Mouse (Mus musculus): ENCODE data around the gene Deaf1. TPM values are rescaled to one million over a fixed set of nuclear protein-coding genes. Genes with fewer than 3 reads are reported as not detected.
"Not testable (repeated sequence)": the region's sequence is repeated elsewhere in the genome, so short reads cannot be mapped to it uniquely, and the experiment has no call there.

Gene Deaf1
- polyA plus RNA-seq, 1 experiment from 2014 or later: 85.9 TPM

GRCm38 (mm10) chr7:141265739-141266561 lies 61.5 kb downstream of the Deaf1 start, which contains the start of gene Irf7:
Irf7 (minus strand) TSS chr7:141266481.
- ATAC-seq (ENCODE audit: low FRiP score, low read depth): 0 out of 2 replicates have a peak, but pooled peaks have one; percentile 38
- Histone ChIP-seq H3K4me2 (replicated peaks) (peak within 1 kb of the TSS; percentile 51), H3K9me3 (no peaks in the 10 kb centered on the region), H3K27me3 (0 out of 2 replicates have a peak, but pooled peaks cover 3% of the 10 kb centered on the region), H3K36me3 (peaks cover 37% of the 10 kb centered on the region), H3K4me3 (peak within 1 kb of the TSS; percentile 27), H3K27ac (replicated peaks) (no peak within 1 kb of the TSS), H3K9ac (replicated peaks) (peak within 1 kb of the TSS; percentile 43; the same call in 1 of the 2 replicates), H3K4me1 (peaks cover 9% of the 10 kb centered on the region; the same call in 1 of the 2 replicates)
- WGBS: 13% methylated on average over 25 of the region's 25 CpGs

GRCm38 (mm10) chr7:141265411-141265738 lies 62.1 kb downstream of the Deaf1 start:
- Histone ChIP-seq H3K27ac (replicated peaks) (no peak overlapping the region), H3K4me3 (no peak overlapping the region), H3K9ac (replicated peaks) (no peak overlapping the region), H3K4me1 (peaks cover 9% of the 10 kb centered on the region; the same call in 1 of the 2 replicates), H3K9me3 (no peaks in the 10 kb centered on the region), H3K27me3 (0 out of 2 replicates have a peak, but pooled peaks cover 3% of the 10 kb centered on the region), H3K36me3 (peaks cover 43% of the 10 kb centered on the region), H3K4me2 (replicated peaks) (no peak overlapping the region; the same call in 1 of the 2 replicates)
- ATAC-seq (ENCODE audit: low FRiP score, low read depth): no peak
- WGBS: 40% methylated on average over 11 of the region's 11 CpGs

- H3K27ac ChIP-seq (replicated peaks): no peak overlapping the region
- no peak overlapping the region for H3K9ac ChIP-seq (replicated peaks)
- 37% methylated on average over 12 of the region's 12 CpGs for WGBS
- ATAC-seq (ENCODE audit: low FRiP score, low read depth): peak; percentile 29; the same call in 1 of the 2 replicates
- H3K4me1 ChIP-seq: peaks cover 9% of the 10 kb centered on the region; the same call in 1 of the 2 replicates
- H3K9me3 ChIP-seq: no peaks in the 10 kb centered on the region
- peaks cover 48% of the 10 kb centered on the region for H3K36me3 ChIP-seq
- no peak overlapping the region for H3K4me3 ChIP-seq
- H3K4me2 ChIP-seq (replicated peaks): no peak overlapping the region
- 0 out of 2 replicates have a peak, but pooled peaks cover 3% of the 10 kb centered on the region for H3K27me3 ChIP-seq
These were observed 62.6 kb downstream of the Deaf1 start for GRCm38 (mm10) chr7:141264761-141265410.

GRCm38 (mm10) chr7:141264041-141264700 lies 63.3 kb downstream of the Deaf1 start:
- 76% methylated on average over 11 of the region's 11 CpGs for WGBS
- H3K27me3 ChIP-seq: 0 out of 2 replicates have a peak, but pooled peaks cover 3% of the 10 kb centered on the region
- H3K36me3 ChIP-seq: peaks cover 55% of the 10 kb centered on the region
- peaks cover 9% of the 10 kb centered on the region; the same call in 1 of the 2 replicates for H3K4me1 ChIP-seq
- H3K4me3 ChIP-seq: no peak overlapping the region
- no peak overlapping the region for H3K27ac ChIP-seq (replicated peaks)
- H3K9me3 ChIP-seq: no peaks in the 10 kb centered on the region
- H3K4me2 ChIP-seq (replicated peaks): no peak overlapping the region
- no peak for ATAC-seq (ENCODE audit: low FRiP score, low read depth)
- no peak overlapping the region for H3K9ac ChIP-seq (replicated peaks)

- Histone ChIP-seq H3K9ac (replicated peaks) (no peak overlapping the region), H3K27ac (replicated peaks) (no peak overlapping the region), H3K36me3 (peaks cover 60% of the 10 kb centered on the region), H3K27me3 (0 out of 2 replicates have a peak, but pooled peaks cover 3% of the 10 kb centered on the region), H3K9me3 (no peaks in the 10 kb centered on the region), H3K4me2 (replicated peaks) (no peak overlapping the region), H3K4me3 (no peak overlapping the region), H3K4me1 (peaks cover 9% of the 10 kb centered on the region; the same call in 1 of the 2 replicates)
- ATAC-seq (ENCODE audit: low FRiP score, low read depth): no peak
- 86% methylated on average over 13 of the region's 13 CpGs for WGBS
These were observed 63.9 kb downstream of the Deaf1 start for GRCm38 (mm10) chr7:141263640-141264039.

- H3K27me3 ChIP-seq: 0 out of 2 replicates have a peak, but pooled peaks cover 3% of the 10 kb centered on the region
- peaks cover 9% of the 10 kb centered on the region; the same call in 1 of the 2 replicates for H3K4me1 ChIP-seq
- no peak overlapping the region for H3K9ac ChIP-seq (replicated peaks)
- ATAC-seq (ENCODE audit: low FRiP score, low read depth): no peak
- H3K4me2 ChIP-seq (replicated peaks): no peak overlapping the region
- no peaks in the 10 kb centered on the region for H3K9me3 ChIP-seq
- WGBS: 89% methylated on average over 3 of the region's 3 CpGs
- no peak overlapping the region for H3K27ac ChIP-seq (replicated peaks)
- no peak overlapping the region for H3K4me3 ChIP-seq
- peaks cover 82% of the 10 kb centered on the region for H3K36me3 ChIP-seq
These were observed 66.0 kb downstream of the Deaf1 start for GRCm38 (mm10) chr7:141261480-141261879.

GRCm38 (mm10) chr7:141256159-141256558 lies 71.3 kb downstream of the Deaf1 start:
- H3K4me3 ChIP-seq: no peak overlapping the region
- H3K27ac ChIP-seq (replicated peaks): no peak overlapping the region
- no peak overlapping the region for H3K4me2 ChIP-seq (replicated peaks)
- no peaks in the 10 kb centered on the region for H3K4me1 ChIP-seq
- 91% methylated on average over 10 of the region's 10 CpGs for WGBS
- no peaks in the 10 kb centered on the region for H3K27me3 ChIP-seq
- H3K9ac ChIP-seq (replicated peaks): no peak overlapping the region
- peaks cover 88% of the 10 kb centered on the region for H3K36me3 ChIP-seq
- ATAC-seq (ENCODE audit: low FRiP score, low read depth): no peak
- H3K9me3 ChIP-seq: no peaks in the 10 kb centered on the region

GRCm38 (mm10) chr7:141250486-141250885 lies 77.0 kb downstream of the Deaf1 start:
- over 99% methylated on average over 4 of the region's 4 CpGs for WGBS
- H3K4me3 ChIP-seq; H3K4me1 ChIP-seq; H3K9me3 ChIP-seq; H3K9ac ChIP-seq (replicated peaks); H3K4me2 ChIP-seq (replicated peaks); H3K27ac ChIP-seq (replicated peaks); ATAC-seq (ENCODE audit: low FRiP score, low read depth); H3K27me3 ChIP-seq: not testable (repeated sequence)
- peaks cover 88% of the 10 kb centered on the region for H3K36me3 ChIP-seq

Other genes with a start within 250 kb of the Deaf1 start
- gene Pkp3, start 249.5 kb downstream of the Deaf1 start, polyA plus RNA-seq (2016; fragmentation: Nextera tagmentation; extraction: Ambion mirVana): 1.6 and 1.8 TPM in 2 replicates
- gene Sigirr, start 227.1 kb downstream of the Deaf1 start, polyA plus RNA-seq (2016; fragmentation: Nextera tagmentation; extraction: Ambion mirVana): 1.6 and 1.7 TPM in 2 replicates
- not detected in 2 replicates for gene Ano9, start 209.9 kb downstream of the Deaf1 start, polyA plus RNA-seq (2016; fragmentation: Nextera tagmentation; extraction: Ambion mirVana)
- gene Ptdss2, start 205.3 kb downstream of the Deaf1 start, polyA plus RNA-seq (2016; fragmentation: Nextera tagmentation; extraction: Ambion mirVana): 67.5 and 76.6 TPM in 2 replicates
- 47.4 and 54.9 TPM in 2 replicates for gene Rnh1, start 154.8 kb downstream of the Deaf1 start, polyA plus RNA-seq (2016; fragmentation: Nextera tagmentation; extraction: Ambion mirVana)
- gene Hras, start 133.7 kb downstream of the Deaf1 start, polyA plus RNA-seq (2016; fragmentation: Nextera tagmentation; extraction: Ambion mirVana): 93.4 and 96.4 TPM in 2 replicates
- 13.1 and 14.4 TPM in 2 replicates for gene Lrrc56, start 133.5 kb downstream of the Deaf1 start, polyA plus RNA-seq (2016; fragmentation: Nextera tagmentation; extraction: Ambion mirVana)
- 3.7 and 3.8 TPM in 2 replicates for gene Lmntd2, start 113.6 kb downstream of the Deaf1 start, polyA plus RNA-seq (2016; fragmentation: Nextera tagmentation; extraction: Ambion mirVana)
- gene Rassf7, start 111.8 kb downstream of the Deaf1 start, polyA plus RNA-seq (2016; fragmentation: Nextera tagmentation; extraction: Ambion mirVana): 40.1 and 40.6 TPM in 2 replicates
- gene Phrf1, start 98.9 kb downstream of the Deaf1 start, polyA plus RNA-seq (2016; fragmentation: Nextera tagmentation; extraction: Ambion mirVana): 107 and 112 TPM in 2 replicates
- 0.81 and 0.84 TPM in 2 replicates for gene Irf7, start 61.2 kb downstream of the Deaf1 start, polyA plus RNA-seq (2016; fragmentation: Nextera tagmentation; extraction: Ambion mirVana)
- gene Cdhr5, start 50.9 kb downstream of the Deaf1 start, polyA plus RNA-seq (2016; fragmentation: Nextera tagmentation; extraction: Ambion mirVana): not detected in 2 replicates
- gene Sct, start 48.6 kb downstream of the Deaf1 start, polyA plus RNA-seq (2016; fragmentation: Nextera tagmentation; extraction: Ambion mirVana): 0.64 and 1.3 TPM in 2 replicates
- 0.39 and 0.68 TPM in 2 replicates for gene Drd4, start 35.7 kb downstream of the Deaf1 start, polyA plus RNA-seq (2016; fragmentation: Nextera tagmentation; extraction: Ambion mirVana)
- gene Tmem80, start within 50 bp of the Deaf1 start, polyA plus RNA-seq (2016; fragmentation: Nextera tagmentation; extraction: Ambion mirVana): 64.9 and 68.9 TPM in 2 replicates
- gene Eps8l2, start 11.2 kb upstream of the Deaf1 start, polyA plus RNA-seq (2016; fragmentation: Nextera tagmentation; extraction: Ambion mirVana): 0.86 and 1.4 TPM in 2 replicates
- gene Taldo1, start 64.5 kb upstream of the Deaf1 start, polyA plus RNA-seq (2016; fragmentation: Nextera tagmentation; extraction: Ambion mirVana): 362 and 364 TPM in 2 replicates
- gene Gatd1, start 86.4 kb upstream of the Deaf1 start, polyA plus RNA-seq (2016; fragmentation: Nextera tagmentation; extraction: Ambion mirVana): 47.0 and 48.2 TPM in 2 replicates
- 19.3 and 22.7 TPM in 2 replicates for gene Cend1, start 101.8 kb upstream of the Deaf1 start, polyA plus RNA-seq (2016; fragmentation: Nextera tagmentation; extraction: Ambion mirVana)
- gene Slc25a22, start 110.2 kb upstream of the Deaf1 start, polyA plus RNA-seq (2016; fragmentation: Nextera tagmentation; extraction: Ambion mirVana): 52.6 and 52.7 TPM in 2 replicates
- 9.6 and 12.3 TPM in 2 replicates for gene Pidd1, start 116.3 kb upstream of the Deaf1 start, polyA plus RNA-seq (2016; fragmentation: Nextera tagmentation; extraction: Ambion mirVana)
- gene Rplp2, start 119.7 kb upstream of the Deaf1 start, polyA plus RNA-seq (2016; fragmentation: Nextera tagmentation; extraction: Ambion mirVana): 884 and 899 TPM in 2 replicates
- gene Pnpla2, start 127.5 kb upstream of the Deaf1 start, polyA plus RNA-seq (2016; fragmentation: Nextera tagmentation; extraction: Ambion mirVana): 15.6 and 18.3 TPM in 2 replicates
- gene Cracr2b, start 133.4 kb upstream of the Deaf1 start, polyA plus RNA-seq (2016; fragmentation: Nextera tagmentation; extraction: Ambion mirVana): 5.4 and 6.0 TPM in 2 replicates
- 14.8 and 15.6 TPM in 2 replicates for gene Cd151, start 139.7 kb upstream of the Deaf1 start, polyA plus RNA-seq (2016; fragmentation: Nextera tagmentation; extraction: Ambion mirVana)
- gene Polr2l, start 147.4 kb upstream of the Deaf1 start, polyA plus RNA-seq (2016; fragmentation: Nextera tagmentation; extraction: Ambion mirVana): 73.8 and 75.0 TPM in 2 replicates
- 25.3 and 32.6 TPM in 2 replicates for gene Tspan4, start 147.6 kb upstream of the Deaf1 start, polyA plus RNA-seq (2016; fragmentation: Nextera tagmentation; extraction: Ambion mirVana)
- 29.3 and 30.2 TPM in 2 replicates for gene Chid1, start 212.2 kb upstream of the Deaf1 start, polyA plus RNA-seq (2016; fragmentation: Nextera tagmentation; extraction: Ambion mirVana)
- 109 and 113 TPM in 2 replicates for gene Ap2a2, start 234.5 kb upstream of the Deaf1 start, polyA plus RNA-seq (2016; fragmentation: Nextera tagmentation; extraction: Ambion mirVana)